Comparison of ENCODE assay signal across 12 mouse cellular contexts in the genomic region with DNA sequence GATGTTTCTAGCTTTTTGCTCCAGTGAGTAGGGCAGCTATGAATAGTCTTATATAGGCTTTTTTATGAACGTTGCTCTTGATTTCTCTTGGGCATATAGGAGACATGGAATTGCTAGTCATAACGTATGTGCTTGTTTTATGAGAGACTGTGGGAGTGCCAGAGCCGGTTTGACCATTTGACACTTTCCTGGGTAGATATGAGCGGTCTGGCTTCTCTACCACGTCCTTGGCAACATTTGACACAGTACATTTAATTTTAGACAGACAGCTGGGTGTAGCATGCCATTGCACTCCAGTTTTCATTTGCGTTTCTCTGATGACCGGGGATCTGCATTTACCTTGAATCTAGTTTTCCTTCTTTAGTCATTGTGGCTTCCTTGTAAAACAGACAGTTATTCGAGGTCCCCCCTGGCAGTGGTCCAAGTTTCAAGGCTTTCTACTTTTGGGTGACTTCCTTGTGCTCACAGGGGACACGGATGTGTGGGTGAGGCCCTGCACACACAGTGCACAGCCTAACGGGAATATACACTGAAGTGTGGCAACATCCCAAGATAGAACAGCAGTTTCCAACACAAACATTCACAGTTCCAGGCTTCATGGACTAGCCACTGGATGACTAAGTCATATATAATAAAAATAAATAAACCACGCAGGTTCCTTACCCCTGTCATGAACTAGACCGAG.
DNase-seq lines count a peak whose midpoint lies in the region; ATAC-seq and TF ChIP-seq lines count a peak whose summit lies in the region.
"Had no signal": no experiment of that assay in that cellular context is flagged by ENCODE, and none has a peak within 500 bp of the region (broad histone marks: within the 10 kb centered on the region; RNA-seq: fewer than 3 reads in every experiment).

No protein-coding gene starts in this region.

- H3K9ac ChIP-seq in heart, postnatal 0 days (replicated peaks; ENCODE audit: low read depth, low read length) = no peak overlapping the region
- H3K9ac ChIP-seq: forebrain, embryonic 12.5 days; liver, embryonic 14.5 days had no signal

- 27% methylated on average over 12 of the region's 12 CpGs for WGBS in heart, postnatal 0 days
- 44% methylated on average over 12 of the region's 12 CpGs for WGBS in lung, adult 2 months

- intact Hi-C loops in heart, postnatal 25 days (cut with DNase I) = no loop called here

- H3K36me3 ChIP-seq in heart, postnatal 0 days (replicated peaks; ENCODE audit: control insufficient read depth, insufficient read depth, low read length) = no peaks in the 10 kb centered on the region
- H3K36me3 ChIP-seq: forebrain, embryonic 12.5 days had no signal

- no peak overlapping the region for H3K4me3 ChIP-seq in heart, postnatal 0 days (ENCODE audit: low read depth, low read length)
- H3K4me3 ChIP-seq in lung, adult 2 months (replicated peaks; ENCODE audit: extremely low read depth, low read depth, low read length) = no peak overlapping the region
- H3K4me3 ChIP-seq: forebrain, embryonic 12.5 days had no signal

- TF ChIP-seq POLR2A in lung, adult 2 months (IDR thresholded peaks at IDR 0.05; ENCODE audit: borderline replicate concordance, extremely low read depth, low read depth, low read length) = no peak

- peak overlapping the region; percentile 48 for H3K27ac ChIP-seq in heart, postnatal 0 days (ENCODE audit: low read depth)
- H3K27ac ChIP-seq: forebrain, embryonic 12.5 days; liver, embryonic 14.5 days had no signal

- peak; percentile 77 for ATAC-seq in heart, postnatal 0 days (ENCODE audit: insufficient read depth, low read depth)
- ATAC-seq: Patski had no signal

- no peak overlapping the region; the same call in 1 of the 2 replicates for H3K4me2 ChIP-seq in heart, postnatal 0 days (ENCODE audit: low read depth, low read length)
- H3K4me2 ChIP-seq: forebrain, embryonic 12.5 days had no signal

- no peak for TF ChIP-seq EP300 in heart, postnatal 0 days (IDR thresholded peaks at IDR 0.05; ENCODE audit: low read depth)

- no peak for TF ChIP-seq CTCF in heart, postnatal 0 days (IDR thresholded peaks at IDR 0.05; ENCODE audit: low read depth)
- no peak for TF ChIP-seq CTCF in lung, adult 2 months (IDR thresholded peaks at IDR 0.05; ENCODE audit: insufficient read depth, low read length)

- H3K4me1 ChIP-seq in heart, postnatal 0 days (ENCODE audit: control insufficient read depth, insufficient read depth) = peaks cover 10% of the 10 kb centered on the region; the same call in 1 of the 2 replicates
- H3K4me1 ChIP-seq in lung, adult 2 months (ENCODE audit: control insufficient read depth, insufficient read depth, low read length) = no peaks in the 10 kb centered on the region
- H3K4me1 ChIP-seq: forebrain, embryonic 12.5 days had no signal

- no peaks in the 10 kb centered on the region for H3K27me3 ChIP-seq in heart, postnatal 0 days (ENCODE audit: control insufficient read depth, insufficient read depth, low read length)
- H3K27me3 ChIP-seq: forebrain, embryonic 12.5 days had no signal

- DNase-seq in heart, adult 8-10 months (ENCODE audit: low spot score) = peak; percentile 30
- DNase-seq in heart, postnatal 25 days (ENCODE audit: low spot score) = no peak
- peak; percentile 11 to 21 for DNase-seq in spleen, adult 18-20 months
- DNase-seq in spleen, adult 12 weeks (ENCODE audit: low spot score) = no peak
- peak; percentile 61 for DNase-seq in heart, postnatal 0 days (ENCODE audit: low spot score)
- DNase-seq in thymus, postnatal 25 days = peak; percentile 65
- DNase-seq in lung, adult 2 months = no peak
- DNase-seq in urinary bladder, postnatal 36 days (ENCODE audit: low spot score in 2 of 2) = no peak
- DNase-seq: cerebellum, adult 11-12 months had no signal

- no peaks in the 10 kb centered on the region for H3K9me3 ChIP-seq in heart, postnatal 0 days (replicated peaks; ENCODE audit: control insufficient read depth, low read length)
- H3K9me3 ChIP-seq: forebrain, embryonic 12.5 days had no signal

Comparison
In these comparisons a context has a peak if more than half of its experiments do, and no peak if none do; other contexts are left out.
1. DNase-seq: peak in heart, adult 8-10 months (single experiment), spleen, adult 18-20 months (2 of 2), heart, postnatal 0 days (single experiment) and thymus, postnatal 25 days (single experiment); none in heart, postnatal 25 days (single experiment), spleen, adult 12 weeks (single experiment), lung, adult 2 months (single experiment) and urinary bladder, postnatal 36 days (0 of 2).